Mouse (Mus musculus): ENCODE data around the gene Gab2.

- TF ChIP-seq MAX (IDR thresholded peaks at IDR 0.05) (no peak), CTCF (IDR thresholded peaks at IDR 0.05; ENCODE audit: control insufficient read depth, insufficient read depth, insufficient read length) (no peak), CEBPB (IDR thresholded peaks at IDR 0.05; ENCODE audit: low read depth) (no peak), MYOD1 (IDR thresholded peaks at IDR 0.05; ENCODE audit: control insufficient read depth, insufficient read length, low read depth) (no peak), USF1 (IDR thresholded peaks at IDR 0.05; ENCODE audit: low read depth) (no peak)
Measured at GRCm38 (mm10) chr7:97245261-97245949, 164.0 kb downstream of the Gab2 start.

All from C2C12 (cell line).